Mouse (Mus musculus) CH12.LX (cell line): ENCODE data around the gene Gng2. TPM values are rescaled to one million over a fixed set of nuclear protein-coding genes. Genes with fewer than 3 reads are reported as not detected.

Experiments
- DNase-seq: peaks from one replicate; pipeline ENCODE4 v3.0.0-alpha.2; 2013; ENCODE audit errors: extremely low read depth
- H3K27ac ChIP-seq: 2 replicates; pipeline ENCODE4 v1.5.1; 2012; ENCODE audit warnings: low read depth, mild to moderate bottlenecking, control low read depth, moderate library complexity; ENCODE audit not compliant: insufficient read depth
- H3K27me3 ChIP-seq: replicated peaks from 2 replicates; pipeline ENCODE3; 2012; ENCODE audit warnings: inconsistent platforms
- H3K36me3 ChIP-seq, 2 experiments: replicated peaks in 1 of 2; 2 replicates each; pipeline versions ENCODE3 to v1.6.1; 2012; ENCODE audit warnings: inconsistent platforms in 1 of 2, low read length in 1 of 2, mild to moderate bottlenecking in 1 of 2, mixed read lengths in 1 of 2, moderate library complexity in 1 of 2; ENCODE audit not compliant: control insufficient read depth in 1 of 2, insufficient read depth in 1 of 2
- H3K4me1 ChIP-seq, 2 experiments: 2 replicates each; pipeline ENCODE4 v1.6.1; 2012; ENCODE audit warnings: inconsistent platforms in 1 of 2, moderate library complexity in 1 of 2; ENCODE audit not compliant: insufficient read depth in 2 of 2, control insufficient read depth in 1 of 2
- H3K4me2 ChIP-seq: 2 replicates; pipeline ENCODE4 v1.6.1; 2012; ENCODE audit warnings: low read depth, mild to moderate bottlenecking, control low read depth; ENCODE audit not compliant: poor library complexity, insufficient read depth, severe bottlenecking
- H3K4me3 ChIP-seq, 3 experiments: fragments of 150-350 bp in 1 of 3; sonication (generic) in 1 of 3; replicated peaks in 1 of 3; 2 replicates each; pipeline versions ENCODE3 to v1.5.1; 2011 to 2012; ENCODE audit warnings: low read depth in 2 of 3, low read length in 2 of 3, mild to moderate bottlenecking in 2 of 3, moderate library complexity in 2 of 3, control low read depth in 1 of 3, improper control_type of control experiment in 1 of 3, inconsistent platforms in 1 of 3, mixed read lengths in 1 of 3; ENCODE audit not compliant: poor library complexity in 1 of 3
- H3K79me2 ChIP-seq: replicated peaks from 2 replicates; pipeline ENCODE4 v1.6.1; 2012; ENCODE audit warnings: mild to moderate bottlenecking, moderate library complexity; ENCODE audit not compliant: control insufficient read depth, poor library complexity, insufficient read depth, severe bottlenecking; ENCODE audit errors: extremely low read depth
- H3K9ac ChIP-seq: 2 replicates; pipeline ENCODE4 v1.6.1; 2012; ENCODE audit warnings: low read depth, mild to moderate bottlenecking, control low read depth, moderate library complexity; ENCODE audit not compliant: insufficient read depth
- H3K9me3 ChIP-seq: replicated peaks from 2 replicates; pipeline ENCODE3; 2012; ENCODE audit warnings: low read length, inconsistent platforms, mixed read lengths
- BHLHE40 ChIP-seq: IDR thresholded peaks from 2 replicates; pipeline ENCODE4 v1.6.1; 2011; ENCODE audit warnings: mild to moderate bottlenecking, low read depth, low read length, improper control_type of control experiment
- CTCF ChIP-seq, 2 experiments: IDR thresholded peaks in 1 of 2; conservative IDR thresholded peaks in 1 of 2; 2 replicates each; pipeline ENCODE4 v1.5.1; 2011 to 2012; ENCODE audit warnings: low read depth in 2 of 2, low read length in 2 of 2, improper control_type of control experiment in 1 of 2, inconsistent platforms in 1 of 2, mild to moderate bottlenecking in 1 of 2, moderate library complexity in 1 of 2
- E2F4 ChIP-seq: IDR thresholded peaks from 2 replicates; pipeline ENCODE4 v1.6.1; 2011; ENCODE audit warnings: low read depth, low read length, improper control_type of control experiment; ENCODE audit not compliant: insufficient replicate concordance
- EP300 ChIP-seq: IDR thresholded peaks from 2 replicates; pipeline ENCODE4 v1.6.1; 2011; ENCODE audit warnings: low read length, improper control_type of control experiment
- ETS1 ChIP-seq: conservative IDR thresholded peaks from 2 replicates; pipeline ENCODE4 v1.6.1; 2012; ENCODE audit warnings: low read depth, mild to moderate bottlenecking, inconsistent platforms, low read length, improper control_type of control experiment, moderate library complexity
- HCFC1 ChIP-seq: IDR thresholded peaks from 2 replicates; pipeline ENCODE4 v1.6.1; 2012; ENCODE audit warnings: low read depth, mild to moderate bottlenecking, inconsistent platforms, low read length, improper control_type of control experiment
- IRF4 ChIP-seq: IDR thresholded peaks from 2 replicates; pipeline ENCODE4 v1.6.1; 2014; ENCODE audit warnings: low read depth, mild to moderate bottlenecking, inconsistent platforms, low read length, improper control_type of control experiment
- KAT2A ChIP-seq: IDR thresholded peaks from 2 replicates; pipeline ENCODE4 v1.6.1; 2012; ENCODE audit warnings: low read length, improper control_type of control experiment, inconsistent platforms; ENCODE audit not compliant: insufficient replicate concordance
- MAFK ChIP-seq: IDR thresholded peaks from 2 replicates; pipeline ENCODE4 v1.6.1; 2011; ENCODE audit warnings: low read length, improper control_type of control experiment; ENCODE audit not compliant: insufficient replicate concordance
- MAX ChIP-seq: IDR thresholded peaks from 2 replicates; pipeline ENCODE4 v1.6.1; 2011; ENCODE audit warnings: low read length, improper control_type of control experiment
- MAZ ChIP-seq: IDR thresholded peaks from 2 replicates; pipeline ENCODE4 v1.6.1; 2012; ENCODE audit warnings: low read depth, mild to moderate bottlenecking, inconsistent platforms, low read length, improper control_type of control experiment, moderate library complexity
- MEF2A ChIP-seq: IDR thresholded peaks from 2 replicates; pipeline ENCODE4 v1.6.1; 2014; ENCODE audit warnings: low read depth, mild to moderate bottlenecking, inconsistent platforms, low read length, improper control_type of control experiment, borderline replicate concordance
- MXI1 ChIP-seq: IDR thresholded peaks from 2 replicates; pipeline ENCODE4 v1.6.1; 2011; ENCODE audit warnings: mild to moderate bottlenecking, low read depth, low read length, improper control_type of control experiment
- NELFE ChIP-seq: IDR thresholded peaks from 2 replicates; pipeline ENCODE4 v1.6.1; 2011; ENCODE audit warnings: low read depth, low read length, improper control_type of control experiment
- PAX5 ChIP-seq: IDR thresholded peaks from 2 replicates; pipeline ENCODE4 v1.6.1; 2012; ENCODE audit warnings: low read length, inconsistent platforms, mixed read lengths
- POLR2A ChIP-seq: IDR thresholded peaks from 2 replicates; pipeline ENCODE4 v1.6.1; 2011; ENCODE audit warnings: low read depth, mild to moderate bottlenecking, improper control_type of control experiment, low read length
- POLR2AphosphoS2 ChIP-seq: IDR thresholded peaks from 2 replicates; pipeline ENCODE4 v1.6.1; 2011; ENCODE audit warnings: low read depth, low read length, improper control_type of control experiment
- RCOR1 ChIP-seq: conservative IDR thresholded peaks from 2 replicates; pipeline ENCODE4 v1.6.1; 2012; ENCODE audit warnings: low read depth, mild to moderate bottlenecking, inconsistent platforms, low read length, improper control_type of control experiment
- SMC3 ChIP-seq: IDR thresholded peaks from 2 replicates; pipeline ENCODE4 v1.6.1; 2011; ENCODE audit warnings: low read depth, low read length, improper control_type of control experiment
- UBTF ChIP-seq: IDR thresholded peaks from 2 replicates; pipeline ENCODE4 v1.6.1; 2012; ENCODE audit warnings: low read depth, mild to moderate bottlenecking, inconsistent platforms, low read length, improper control_type of control experiment, moderate library complexity
- dilution Hi-C: fragments of 300-500 bp; cut with MboI; formaldehyde crosslinking; loops from 2 replicates; pipeline ENCODE4 v1.14.3; 2020; ENCODE audit warnings: low sequenced_read_pairs; ENCODE audit not compliant: extremely low pct_unique_long_range_greater_than_20kb, extremely low pct_ligation_motif_present
- in situ Hi-C: fragments of 300-500 bp; cut with MboI; formaldehyde crosslinking; loops from 3 replicates; pipeline ENCODE4 v1.14.3; 2019; ENCODE audit warnings: low sequenced_read_pairs, low pct_ligation_motif_present, low pct_unique_long_range_greater_than_20kb, mixed read lengths
- polyA plus RNA-seq: library from polyadenylated mRNA; unstranded; fragments of >175 nt; gene quantifications from 2 replicates; pipeline ENCODE4 v1.2.1, GENCODE M21; 2012; ENCODE audit warnings: low read depth; ENCODE audit not compliant: insufficient read length
- total RNA-seq, 2 experiments: library from RNA; depleted of rRNA; stranded (reverse); fragments of 300-350 nt in 1 of 2; fragments of >200 nt in 1 of 2; gene quantifications; 2 replicates each; pipeline ENCODE4 v1.2.3; 2012 to 2014

Gene Gng2
- total and polyA plus RNA-seq, 3 experiments, result 52.1 to 67.7 (median 63.4) TPM

- peak; percentile 28 for DNase-seq
- in situ Hi-C loops (no loop called here), dilution Hi-C loops (no loop called here)
- H3K79me2 ChIP-seq, result no peaks in the 10 kb centered on the region
- H3K9me3 ChIP-seq, result no peaks in the 10 kb centered on the region
- peaks cover 8 to 16% of the 10 kb centered on the region in 2 experiments; a peak in 3 of 4 replicates for H3K4me1 ChIP-seq
- no peak overlapping the region for H3K4me2 ChIP-seq
- H3K9ac ChIP-seq, result no peak overlapping the region
- H3K4me3 ChIP-seq, result no peak overlapping the region
- no peaks in the 10 kb centered on the region for H3K27me3 ChIP-seq
- H3K36me3 ChIP-seq, result no peaks in the 10 kb centered on the region
- no peak for TF ChIP-seq KAT2A
- peak; percentile 34; the same call in 1 of the 2 replicates for TF ChIP-seq IRF4
- H3K27ac ChIP-seq, result no peak overlapping the region
These were observed 46.5 kb upstream of the Gng2 start for GRCm38 (mm10) chr14:20023939-20024338.

- Histone ChIP-seq H3K27me3 (no peaks in the 10 kb centered on the region), H3K4me3 (no peak overlapping the region), H3K4me2 (no peak overlapping the region), H3K27ac (no peak overlapping the region), H3K9me3 (no peaks in the 10 kb centered on the region), H3K4me1 (peaks cover 4 to 7% of the 10 kb centered on the region in 2 experiments; a peak in 3 of 4 replicates), H3K9ac (no peak overlapping the region), H3K36me3 (no peaks in the 10 kb centered on the region), H3K79me2 (no peaks in the 10 kb centered on the region)
- dilution Hi-C loops (no loop called here), in situ Hi-C loops (no loop called here)
- DNase-seq, result no peak
- no peak for TF ChIP-seq POLR2AphosphoS2
- no peak for TF ChIP-seq PAX5
- TF ChIP-seq MXI1, result no peak
- TF ChIP-seq CTCF (conservative IDR thresholded peaks at IDR 0.05 in 1 of 2, IDR thresholded peaks at IDR 0.05 in 1 of 2; ENCODE audit: low read depth in 2 of 2, low read length in 2 of 2), result no peak
- no peak for TF ChIP-seq IRF4
- TF ChIP-seq BHLHE40, result no peak
- TF ChIP-seq MAX, result no peak
- TF ChIP-seq KAT2A, result no peak
- TF ChIP-seq ETS1, result no peak
- TF ChIP-seq EP300, result no peak
- no peak for TF ChIP-seq MEF2A
- no peak for TF ChIP-seq NELFE
- no peak for TF ChIP-seq RCOR1
- no peak for TF ChIP-seq SMC3
- TF ChIP-seq MAFK, result no peak
- no peak for TF ChIP-seq POLR2A
- TF ChIP-seq HCFC1, result no peak
- no peak for TF ChIP-seq E2F4
- TF ChIP-seq UBTF, result no peak
- no peak for TF ChIP-seq MAZ
- TF ChIP-seq, all 38 proteins: peak for 0
These were observed 42.1 kb upstream of the Gng2 start for GRCm38 (mm10) chr14:20019486-20019885.
